Mouse (Mus musculus): ENCODE data around the gene Mmd2. TPM values are rescaled to one million over a fixed set of nuclear protein-coding genes. Genes with fewer than 3 reads are reported as not detected.
A peak's percentile ranks its signal among the peaks of the same experiment; 100 is the strongest.

Mmd2 gene
- polyA plus RNA-seq, 1 experiment, result not detected

- no peaks in the 10 kb centered on the region for H3K4me1 ChIP-seq (ENCODE audit: control insufficient read depth, insufficient read depth, low read length)
- no peak overlapping the region for H3K27ac ChIP-seq (ENCODE audit: insufficient read depth, low read depth, low read length)
- WGBS, result 91% methylated on average over 5 of the region's 5 CpGs
- H3K4me3 ChIP-seq (ENCODE audit: insufficient read depth, low read depth, low read length), result no peak overlapping the region
- TF ChIP-seq POLR2A (IDR thresholded peaks at IDR 0.05; ENCODE audit: insufficient read depth, low read depth, low read length) (no peak), CTCF (IDR thresholded peaks at IDR 0.05; ENCODE audit: insufficient read depth, low read depth, low read length) (no peak)
Measured at GRCm38 (mm10) chr5:142637823-142638222, 29.2 kb upstream of the Mmd2 start.

- 4% methylated on average over 6 of the region's 6 CpGs for WGBS
- H3K27ac ChIP-seq (ENCODE audit: insufficient read depth, low read depth, low read length), result no peak overlapping the region
Measured at GRCm38 (mm10) chr5:142630224-142630623, 21.6 kb upstream of the Mmd2 start.

GRCm38 (mm10) chr5:142629663-142630025, 21.0 kb upstream of the Mmd2 start:
- peak overlapping the region; percentile 75 for H3K4me3 ChIP-seq (ENCODE audit: insufficient read depth, low read depth, low read length)
- no peaks in the 10 kb centered on the region for H3K4me1 ChIP-seq (ENCODE audit: control insufficient read depth, insufficient read depth, low read length)
- TF ChIP-seq POLR2A (IDR thresholded peaks at IDR 0.05; ENCODE audit: insufficient read depth, low read depth, low read length) (no peak), CTCF (IDR thresholded peaks at IDR 0.05; ENCODE audit: insufficient read depth, low read depth, low read length) (no peak)
- 2% methylated on average over 41 of the region's 41 CpGs for WGBS
- H3K27ac ChIP-seq (ENCODE audit: insufficient read depth, low read depth, low read length), result no peak overlapping the region

More at GRCm38 (mm10) chr5:142630224-142630623, 21.6 kb upstream of the Mmd2 start:
- Histone ChIP-seq H3K4me1 (ENCODE audit: control insufficient read depth, insufficient read depth, low read length) (no peaks in the 10 kb centered on the region), H3K4me3 (ENCODE audit: insufficient read depth, low read depth, low read length) (peak overlapping the region; percentile 75)
- no peak for TF ChIP-seq CTCF (IDR thresholded peaks at IDR 0.05; ENCODE audit: insufficient read depth, low read depth, low read length)

DNA sequence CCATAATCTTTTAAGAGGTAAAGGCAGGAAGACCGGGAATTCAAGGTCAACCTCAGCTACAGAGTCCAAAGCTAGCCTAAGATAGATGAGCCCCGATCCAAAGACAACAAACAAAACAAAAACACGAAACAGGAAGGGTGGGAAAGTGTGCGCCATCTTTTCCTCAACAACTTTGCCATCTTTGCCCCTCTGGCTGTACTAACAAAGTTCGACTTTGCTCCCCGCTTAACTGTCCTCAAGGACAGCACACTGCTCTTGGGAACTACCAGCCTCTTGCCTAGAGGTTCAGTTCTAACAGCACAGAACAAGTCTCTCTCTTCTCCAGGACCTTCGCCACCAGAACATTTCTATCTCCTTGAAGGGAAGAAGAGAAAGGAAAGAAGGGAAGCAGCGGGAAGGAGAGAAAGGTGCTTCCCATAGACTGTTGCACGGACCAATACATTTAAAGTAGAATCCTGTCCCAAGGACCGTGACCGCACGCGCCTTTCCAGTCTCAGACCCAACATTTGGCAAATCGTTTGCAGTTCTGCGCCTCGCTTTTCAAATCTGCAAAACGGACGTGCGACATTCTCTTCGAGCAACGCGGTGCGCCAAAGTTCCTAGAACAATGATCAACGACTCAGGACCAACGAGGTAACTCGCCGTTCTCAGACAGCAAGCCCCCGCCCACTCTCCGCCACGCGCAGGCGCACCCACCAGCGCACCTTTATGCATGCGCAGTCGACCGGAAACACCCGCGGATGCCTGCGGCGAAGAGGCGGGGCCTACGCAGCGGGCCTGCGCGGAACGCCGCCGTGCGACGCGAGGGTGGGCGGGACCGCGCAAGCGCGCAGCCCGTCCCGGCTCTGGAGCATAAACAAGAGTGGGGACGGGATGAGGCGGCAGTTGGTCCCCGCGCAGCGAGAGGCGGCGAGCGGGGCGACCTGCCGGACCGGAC, 20.4 kb upstream of the Mmd2 start:
- Histone ChIP-seq H3K4me1 (ENCODE audit: control insufficient read depth, insufficient read depth, low read length) (no peaks in the 10 kb centered on the region), H3K27ac (ENCODE audit: insufficient read depth, low read depth, low read length) (no peak overlapping the region), H3K4me3 (ENCODE audit: insufficient read depth, low read depth, low read length) (peak overlapping the region; percentile 75)
- under 1% methylated on average over 69 of the region's 69 CpGs for WGBS
- no peak for TF ChIP-seq CTCF (IDR thresholded peaks at IDR 0.05; ENCODE audit: insufficient read depth, low read depth, low read length)
- peak; percentile 88 for TF ChIP-seq POLR2A (IDR thresholded peaks at IDR 0.05; ENCODE audit: insufficient read depth, low read depth, low read length)

- no peak within 1 kb of the TSS for H3K27ac ChIP-seq (ENCODE audit: insufficient read depth, low read depth, low read length)
- TF ChIP-seq POLR2A (IDR thresholded peaks at IDR 0.05; ENCODE audit: insufficient read depth, low read depth, low read length) (no peak), CTCF (IDR thresholded peaks at IDR 0.05; ENCODE audit: insufficient read depth, low read depth, low read length) (no peak)
- H3K4me3 ChIP-seq (ENCODE audit: insufficient read depth, low read depth, low read length), result no peak within 1 kb of the TSS
- 96% methylated on average over 2 of the region's 2 CpGs for WGBS
- no peaks in the 10 kb centered on the region for H3K4me1 ChIP-seq (ENCODE audit: control insufficient read depth, insufficient read depth, low read length)
Measured at GRCm38 (mm10) chr5:142627398-142627797, 18.8 kb upstream of the Mmd2 start, which contains the start of gene Wipi2. TSS of gene Wipi2 (plus strand) at chr5:142627698.

DNA sequence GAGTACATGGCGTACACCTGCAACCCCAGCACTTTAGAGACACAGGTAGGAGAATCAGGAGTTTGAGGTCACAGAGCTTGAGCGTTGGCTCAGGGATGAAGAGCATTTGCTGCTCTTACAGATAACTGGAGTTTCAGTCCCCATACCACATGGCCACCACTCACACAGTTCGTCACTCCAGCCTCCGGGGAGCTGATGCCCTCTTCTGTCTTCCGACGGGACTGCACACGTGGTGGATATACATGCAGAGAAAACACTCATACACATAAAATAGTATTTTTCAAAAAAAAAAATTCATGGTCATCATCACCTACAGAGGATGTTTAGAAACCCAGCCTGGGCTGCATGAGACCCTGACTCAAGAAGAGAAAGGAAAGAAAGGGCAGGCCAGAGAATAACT, 14.5 kb upstream of the Mmd2 start:
- WGBS, result 92% methylated on average over 7 of the region's 7 CpGs

GRCm38 (mm10) chr5:142622134-142622533, 13.5 kb upstream of the Mmd2 start:
- WGBS, result 79% methylated on average over 1 of the region's 1 CpGs
- Histone ChIP-seq H3K4me1 (ENCODE audit: control insufficient read depth, insufficient read depth, low read length) (0 out of 2 replicates have a peak, but pooled peaks cover 2% of the 10 kb centered on the region), H3K27ac (ENCODE audit: insufficient read depth, low read depth, low read length) (no peak overlapping the region), H3K4me3 (ENCODE audit: insufficient read depth, low read depth, low read length) (no peak overlapping the region)
- TF ChIP-seq POLR2A (IDR thresholded peaks at IDR 0.05; ENCODE audit: insufficient read depth, low read depth, low read length) (no peak), CTCF (IDR thresholded peaks at IDR 0.05; ENCODE audit: insufficient read depth, low read depth, low read length) (no peak)

More for the DNA sequence above, 14.5 kb upstream of the Mmd2 start:
- TF ChIP-seq CTCF (IDR thresholded peaks at IDR 0.05; ENCODE audit: insufficient read depth, low read depth, low read length) (no peak), POLR2A (IDR thresholded peaks at IDR 0.05; ENCODE audit: insufficient read depth, low read depth, low read length) (no peak)
- Histone ChIP-seq H3K4me1 (ENCODE audit: control insufficient read depth, insufficient read depth, low read length) (0 out of 2 replicates have a peak, but pooled peaks cover 2% of the 10 kb centered on the region), H3K4me3 (ENCODE audit: insufficient read depth, low read depth, low read length) (no peak overlapping the region), H3K27ac (ENCODE audit: insufficient read depth, low read depth, low read length) (no peak overlapping the region)

- TF ChIP-seq POLR2A (IDR thresholded peaks at IDR 0.05; ENCODE audit: insufficient read depth, low read depth, low read length) (no peak), CTCF (IDR thresholded peaks at IDR 0.05; ENCODE audit: insufficient read depth, low read depth, low read length) (no peak)
- H3K4me1 ChIP-seq (ENCODE audit: control insufficient read depth, insufficient read depth, low read length), result 0 out of 2 replicates have a peak, but pooled peaks cover 2% of the 10 kb centered on the region
- H3K27ac ChIP-seq (ENCODE audit: insufficient read depth, low read depth, low read length), result no peak overlapping the region
- no peak overlapping the region for H3K4me3 ChIP-seq (ENCODE audit: insufficient read depth, low read depth, low read length)
- WGBS, result 75% methylated on average over 2 of the region's 2 CpGs
Measured at GRCm38 (mm10) chr5:142621421-142621820, 12.8 kb upstream of the Mmd2 start.

GRCm38 (mm10) chr5:142619866-142620265, 11.3 kb upstream of the Mmd2 start:
- 0 out of 2 replicates have a peak, but pooled peaks cover 2% of the 10 kb centered on the region for H3K4me1 ChIP-seq (ENCODE audit: control insufficient read depth, insufficient read depth, low read length)
- peak; percentile 50; the same call in 1 of the 2 replicates for TF ChIP-seq CTCF (IDR thresholded peaks at IDR 0.05; ENCODE audit: insufficient read depth, low read depth, low read length)
- no peak for TF ChIP-seq POLR2A (IDR thresholded peaks at IDR 0.05; ENCODE audit: insufficient read depth, low read depth, low read length)

More at GRCm38 (mm10) chr5:142619866-142620265, 11.3 kb upstream of the Mmd2 start:
- H3K27ac ChIP-seq (ENCODE audit: insufficient read depth, low read depth, low read length), result no peak overlapping the region
- H3K4me3 ChIP-seq (ENCODE audit: insufficient read depth, low read depth, low read length), result no peak overlapping the region
- WGBS, result 6% methylated on average over 5 of the region's 5 CpGs

Data from olfactory bulb, adult 2 months (tissue).